In the genomic region with DNA sequence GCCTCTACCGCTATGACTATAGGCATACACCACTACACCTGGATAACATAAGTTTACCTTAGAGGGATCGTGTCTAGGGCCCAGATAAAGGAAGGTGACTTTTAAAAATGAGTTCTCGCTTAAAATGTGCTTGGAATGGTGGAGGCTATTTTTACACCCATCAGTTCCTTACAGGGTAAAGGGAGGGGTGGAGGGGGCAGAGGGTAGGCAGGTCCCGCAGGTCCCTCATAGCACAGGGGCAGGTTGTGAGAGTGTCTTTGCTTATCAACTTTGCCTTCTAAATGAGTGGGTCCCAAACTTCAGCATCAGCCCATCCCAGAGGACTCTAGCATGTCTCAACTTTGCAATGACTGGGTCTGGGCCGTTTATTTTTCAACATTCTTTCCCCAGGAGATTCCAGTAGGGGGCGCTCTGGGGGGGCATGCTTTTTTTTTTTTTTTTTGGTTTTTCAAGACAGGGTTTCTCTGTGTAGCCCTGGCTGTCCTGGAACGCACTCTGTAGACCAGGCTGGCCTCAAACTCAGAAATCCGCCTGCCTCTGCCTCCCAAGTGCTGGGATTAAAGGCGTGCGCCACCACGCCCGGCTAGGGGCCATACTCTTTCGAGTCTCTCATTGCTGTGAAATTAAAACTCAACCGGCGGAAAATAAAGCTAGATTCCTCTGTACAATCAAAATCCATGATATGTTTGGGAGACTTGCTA, we compare ENCODE assay signal across 8 mouse cellular contexts. TPM values are rescaled to one million over a fixed set of nuclear protein-coding genes. Genes with fewer than 3 reads are reported as not detected.
DNase-seq lines count a peak whose midpoint lies in the region; ATAC-seq and TF ChIP-seq lines count a peak whose summit lies in the region.

No protein-coding gene starts in this region.

- peak; percentile 5; the same call in 1 of the 2 replicates for ATAC-seq in erythroblast, adult 5-6 weeks (replicated peaks; ENCODE audit: low FRiP score, poor library complexity, severe bottlenecking)
- 0 out of 2 replicates have a peak, but pooled peaks have one; percentile 49 for ATAC-seq in limb, embryonic 11.5 days (ENCODE audit: insufficient number of reproducible peaks, low FRiP score, low TSS enrichment, low read depth)

- H3K79me2 ChIP-seq in C2C12 (ENCODE audit: control insufficient read depth, insufficient read depth) (peaks cover 28% of the 10 kb centered on the region), myocyte (ENCODE audit: control insufficient read depth, insufficient read depth) (peaks cover 11% of the 10 kb centered on the region)

- peak overlapping the region; percentile 75 for H3K4me2 ChIP-seq in limb, embryonic 11.5 days (ENCODE audit: low read depth, severe bottlenecking)
- H3K4me2 ChIP-seq in myocyte (ENCODE audit: low read depth) = peak overlapping the region; percentile 99

- H3K9me3 ChIP-seq in limb, embryonic 11.5 days (ENCODE audit: control insufficient read depth, low read length) = no peaks in the 10 kb centered on the region

- peak overlapping the region; percentile 47; the same call in 1 of the 2 replicates for H3K9ac ChIP-seq in limb, embryonic 11.5 days (ENCODE audit: low read length)

- no peaks in the 10 kb centered on the region for H3K79me3 ChIP-seq in C2C12 (ENCODE audit: low read depth)

- no peak overlapping the region for H3K27ac ChIP-seq in limb, embryonic 11.5 days (replicated peaks; ENCODE audit: low read depth, low read length)

- H3K27me3 ChIP-seq in C2C12 (ENCODE audit: control insufficient read depth, insufficient read depth, insufficient read length) (no peaks in the 10 kb centered on the region), myocyte (ENCODE audit: control insufficient read depth, insufficient read depth, insufficient read length) (no peaks in the 10 kb centered on the region)
- no peaks in the 10 kb centered on the region; the same call in 1 of the 2 replicates for H3K27me3 ChIP-seq in limb, embryonic 11.5 days (ENCODE audit: control insufficient read depth, insufficient read depth, low read length)

- peaks cover 6% of the 10 kb centered on the region for H3K4me1 ChIP-seq in limb, embryonic 11.5 days (ENCODE audit: control insufficient read depth, insufficient read depth, low read length)

- H3K4me3 ChIP-seq in C2C12 (ENCODE audit: insufficient read depth, poor library complexity, severe bottlenecking) (peak overlapping the region; percentile 82), myocyte (peak overlapping the region; percentile 57)
- peak overlapping the region; percentile 91 for H3K4me3 ChIP-seq in limb, embryonic 11.5 days (ENCODE audit: low read depth, low read length)

- no peak for TF ChIP-seq POLR2A in myocyte (IDR thresholded peaks at IDR 0.05; ENCODE audit: insufficient read length, low read depth)

- DNase-seq in adrenal gland, adult (ENCODE audit: inconsistent age in 2 of 2, low spot score in 1 of 2) = peak; percentile 23 to 65
- no peak for DNase-seq in adrenal gland, adult 8-10 months
- DNase-seq in limb, embryonic 11.5 days (ENCODE audit: low spot score) = peak; percentile 34
- no peak for DNase-seq in right cerebral cortex, postnatal 36 days (ENCODE audit: low spot score in 2 of 2)
- DNase-seq in layer of hippocampus, postnatal 36 days = no peak

- H3ac ChIP-seq in C2C12 (ENCODE audit: control insufficient read depth, insufficient read length, low read depth) (no peak overlapping the region), myocyte (ENCODE audit: control insufficient read depth, insufficient read length) (no peak overlapping the region)

- H3K36me3 ChIP-seq in C2C12 (ENCODE audit: control insufficient read depth, insufficient read depth) = no peaks in the 10 kb centered on the region
- no peaks in the 10 kb centered on the region for H3K36me3 ChIP-seq in limb, embryonic 11.5 days (ENCODE audit: control insufficient read depth, insufficient read depth, low read length)
- no peaks in the 10 kb centered on the region for H3K36me3 ChIP-seq in myocyte (ENCODE audit: control insufficient read depth, insufficient read depth)

- WGBS in limb, embryonic 11.5 days = 56% methylated on average over 14 of the region's 15 CpGs

- no peak for TF ChIP-seq CTCF in C2C12 (IDR thresholded peaks at IDR 0.05; ENCODE audit: control insufficient read depth, insufficient read depth, insufficient read length)

TF ChIP-seq in C2C12, 6 proteins besides CTCF, POLR2A, EP300 and RAD21:
- TF ChIP-seq FOSL1 (IDR thresholded peaks at IDR 0.05; ENCODE audit: insufficient read depth, low read length, poor library complexity, severe bottlenecking) (no peak), MYOD1 (IDR thresholded peaks at IDR 0.05; ENCODE audit: control insufficient read depth, insufficient read length, low read depth) (no peak), USF1 (IDR thresholded peaks at IDR 0.05; ENCODE audit: low read depth) (no peak), CEBPB (IDR thresholded peaks at IDR 0.05; ENCODE audit: low read depth) (no peak), MAX (IDR thresholded peaks at IDR 0.05) (no peak), MYOG (IDR thresholded peaks at IDR 0.05; ENCODE audit: control insufficient read depth, extremely low read depth, insufficient read length) (no peak)

TF ChIP-seq in myocyte, 11 proteins besides CTCF, POLR2A, EP300 and RAD21:
- TF ChIP-seq POLR2AphosphoS2 (IDR thresholded peaks at IDR 0.05; ENCODE audit: insufficient read length, low read depth) (no peak), REST (IDR thresholded peaks at IDR 0.05; ENCODE audit: insufficient read depth, insufficient read length) (no peak), MYOD1 (IDR thresholded peaks at IDR 0.05; ENCODE audit: control insufficient read depth in 1 of 3, insufficient read length in 2 of 3, low read depth in 2 of 3) (no peak), USF1 (IDR thresholded peaks at IDR 0.05; ENCODE audit: low read depth) (no peak), CEBPB (IDR thresholded peaks at IDR 0.05; ENCODE audit: insufficient read depth, poor library complexity, severe bottlenecking) (no peak), TCF12 (IDR thresholded peaks at IDR 0.05; ENCODE audit: insufficient read depth, poor library complexity, severe bottlenecking) (no peak), MAX (IDR thresholded peaks at IDR 0.05; ENCODE audit: low read depth) (no peak), TCF3 (IDR thresholded peaks at IDR 0.05; ENCODE audit: insufficient read length, low read depth) (no peak), E2F4 (IDR thresholded peaks at IDR 0.05; ENCODE audit: insufficient read depth) (no peak), SRF (IDR thresholded peaks at IDR 0.05; ENCODE audit: control insufficient read depth, insufficient read length, low read depth) (no peak), MYOG (IDR thresholded peaks at IDR 0.05; ENCODE audit: control insufficient read depth in 1 of 3, insufficient read depth in 1 of 3, insufficient read length in 2 of 3, low read depth in 2 of 3) (no peak)

RNA-seq across cellular contexts. Expression of a gene that starts 0.6 kb away (rescaled TPM):
- 10 to 100 TPM; 48.2 to 56.8 (median 54.5) TPM for total RNA-seq in adrenal gland, adult 8-10 months (2022)
- polyA plus RNA-seq in C2C12 (2012; fragmentation: generic; extraction: Trizol) (5.9 TPM), myocyte (2012; fragmentation: generic; extraction: Trizol) (7.0 TPM)
- 8.6 and 10.0 TPM in 2 replicates for total RNA-seq in erythroblast, adult 5-6 weeks (2015; ENCODE audit: low replicate concordance)
- total RNA-seq in erythroblast, adult 5-6 weeks (2017; ENCODE audit: low replicate concordance) = 17.5 and 18.0 TPM in 2 replicates
- 7.6 and 8.0 TPM in 2 replicates for polyA plus RNA-seq in limb, embryonic 11.5 days (2014; fragmentation: Nextera tagmentation; extraction: Ambion mirVana)
- 100 to 1,000 TPM; 135 to 146 TPM for total RNA-seq in layer of hippocampus, postnatal 36 days (2021)

Comparison
In these comparisons a context has a peak if more than half of its experiments do, and no peak if none do; other contexts are left out.
1. DNase-seq: peak in adrenal gland, adult (2 of 2) and limb, embryonic 11.5 days (single experiment); none in adrenal gland, adult 8-10 months (single experiment), right cerebral cortex, postnatal 36 days (0 of 2) and layer of hippocampus, postnatal 36 days (0 of 2).
2. Peak in every context shown above with its lines, with median percentiles within 50 percentile points of each other: H3K4me3 ChIP-seq.